Mouse (Mus musculus) liver, postnatal 0 days (tissue): ENCODE measurements around the gene Cnpy2.

Source experiments
- CTCF ChIP-seq: sonication (generic); IDR thresholded peaks from 2 replicates; pipeline ENCODE4 v1.5.1; 2016; ENCODE audit warnings: antibody characterized with exemption, low read depth
- EP300 ChIP-seq: IDR thresholded peaks from 2 replicates; pipeline ENCODE4 v1.6.1; 2016; ENCODE audit warnings: antibody characterized with exemption, low read depth, mild to moderate bottlenecking

DNA sequence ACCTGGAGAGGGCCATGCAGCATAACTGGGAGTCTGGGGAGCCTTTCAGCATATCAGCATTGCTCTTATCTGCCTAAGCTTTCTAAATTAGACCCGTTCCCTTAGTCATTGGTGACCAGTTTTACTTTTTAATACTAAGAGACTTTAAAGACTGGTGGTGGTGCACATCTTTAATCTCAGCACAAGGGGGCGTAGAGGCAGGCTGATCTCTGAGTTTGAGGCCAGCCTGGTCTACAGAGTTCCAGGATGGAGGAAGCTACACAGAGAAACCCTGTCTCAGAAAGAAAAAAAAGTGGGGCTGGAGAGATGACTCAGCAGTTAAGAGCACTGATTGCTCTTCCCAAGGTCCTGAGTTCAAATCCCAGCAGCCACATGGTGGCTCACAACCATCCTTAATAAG lies 18.0 kb downstream of the Cnpy2 start:
- TF ChIP-seq EP300 (no peak), CTCF (peak; percentile 61)
